Mouse (Mus musculus) lung, embryonic 16.5 days (tissue): ENCODE results near the gene Clstn2. TPM values are rescaled to one million over a fixed set of nuclear protein-coding genes. Genes with fewer than 3 reads are reported as not detected.

ENCODE experiments used
- ATAC-seq: fragments of 200-750 bp; cut with Nextera tagmentation; 2 replicates; pipeline ENCODE4 v1.8.0; 2017; ENCODE audit warnings: low read depth, mild to moderate bottlenecking, moderate library complexity
- H3K27ac ChIP-seq: fragments of 300-500 bp; sonication (generic); 2 replicates; pipeline ENCODE4 v1.5.1; 2014; ENCODE audit warnings: mild to moderate bottlenecking, control low read depth, low read length
- H3K27me3 ChIP-seq: fragments of 300-500 bp; sonication (generic); 2 replicates; pipeline ENCODE4 v1.6.1; 2014; ENCODE audit warnings: low read depth, low read length, mixed read lengths; ENCODE audit not compliant: control insufficient read depth, insufficient read depth
- H3K36me3 ChIP-seq: fragments of 300-500 bp; sonication (generic); 2 replicates; pipeline ENCODE4 v1.6.1; 2014; ENCODE audit warnings: low read length; ENCODE audit not compliant: control insufficient read depth, insufficient read depth
- H3K4me1 ChIP-seq: fragments of 300-500 bp; sonication (generic); replicated peaks from 2 replicates; pipeline ENCODE4 v1.6.1; 2014; ENCODE audit warnings: low read length, mixed read lengths; ENCODE audit not compliant: control insufficient read depth, insufficient read depth
- H3K4me2 ChIP-seq: fragments of 300-500 bp; sonication (generic); 2 replicates; pipeline ENCODE4 v1.6.1; 2014; ENCODE audit warnings: low read depth, low read length, control low read depth
- H3K4me3 ChIP-seq: fragments of 300-500 bp; sonication (generic); 2 replicates; pipeline ENCODE4 v1.5.1; 2014; ENCODE audit warnings: mild to moderate bottlenecking, low read length, control low read depth
- H3K9ac ChIP-seq: fragments of 300-500 bp; sonication (generic); 2 replicates; pipeline ENCODE4 v1.6.1; 2014; ENCODE audit warnings: low read length, control low read depth
- H3K9me3 ChIP-seq: fragments of 300-500 bp; sonication (generic); 2 replicates; pipeline ENCODE4 v1.6.1; 2016; ENCODE audit warnings: low read length; ENCODE audit not compliant: control insufficient read depth
- WGBS: fragments of 180-500 bp; shearing (Covaris S2); extraction: QIAGEN DNeasy Blood & Tissue Kit; methylation state at CpG from one replicate; pipeline ENCODE4 v1.1.7; 2014; 5-methylcytosine and 5-hydroxymethylcytosine counted together
- polyA plus RNA-seq: library from polyadenylated mRNA; unstranded; fragments of >200 nt; fragmentation: Nextera tagmentation; extraction: Ambion mirVana; gene quantifications from 2 replicates; pipeline ENCODE4 v1.2.1, GENCODE M21; 2015

Gene Clstn2
- polyA plus RNA-seq, 1 experiment from 2014 or later = 1.5 TPM

DNA sequence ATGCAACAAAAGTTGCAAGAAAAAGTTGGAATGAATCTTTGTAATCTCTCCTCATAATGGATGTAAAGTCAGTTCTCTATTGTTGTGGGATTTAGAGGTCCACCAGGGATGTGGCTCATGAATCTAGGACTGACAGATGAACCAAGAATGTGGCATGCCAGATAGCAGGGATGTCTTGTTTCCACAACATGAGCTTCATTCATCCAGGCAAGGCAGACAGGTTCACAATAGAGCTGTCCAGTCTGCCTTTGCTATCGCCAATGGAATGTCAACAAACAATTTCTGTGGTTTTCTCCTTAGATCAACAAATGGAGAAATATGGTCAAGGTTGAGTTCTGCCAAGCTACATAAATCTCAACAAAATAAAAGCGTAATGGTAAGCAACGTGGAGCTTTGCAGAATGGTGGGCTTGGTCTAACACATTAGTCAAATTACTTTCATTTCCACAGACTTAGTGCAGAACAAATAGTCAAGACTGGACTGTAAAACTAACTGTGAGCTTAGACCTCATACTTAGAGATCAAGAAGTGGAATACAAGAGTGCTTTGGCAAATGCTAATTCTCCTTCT, 520.6 kb downstream of the Clstn2 start:
- no peak overlapping the region for H3K4me2 ChIP-seq
- WGBS = 51% methylated on average over 3 of the region's 3 CpGs
- H3K9me3 ChIP-seq = no peaks in the 10 kb centered on the region
- no peaks in the 10 kb centered on the region for H3K4me1 ChIP-seq
- no peaks in the 10 kb centered on the region for H3K27me3 ChIP-seq
- H3K27ac ChIP-seq = no peak overlapping the region
- no peak for ATAC-seq
- no peaks in the 10 kb centered on the region for H3K36me3 ChIP-seq
- H3K4me3 ChIP-seq = no peak overlapping the region
- H3K9ac ChIP-seq = no peak overlapping the region

- ATAC-seq = no peak
- H3K9me3 ChIP-seq = no peaks in the 10 kb centered on the region
- 67% methylated on average over 4 of the region's 4 CpGs for WGBS
- no peak overlapping the region for H3K9ac ChIP-seq
- H3K27ac ChIP-seq = no peak overlapping the region
- H3K4me1 ChIP-seq = no peaks in the 10 kb centered on the region
- H3K36me3 ChIP-seq = no peaks in the 10 kb centered on the region
- no peak overlapping the region for H3K4me3 ChIP-seq
- H3K4me2 ChIP-seq = no peak overlapping the region
- no peaks in the 10 kb centered on the region for H3K27me3 ChIP-seq
Observed at GRCm38 (mm10) chr9:97501416-97501815, 531.6 kb downstream of the Clstn2 start.

DNA sequence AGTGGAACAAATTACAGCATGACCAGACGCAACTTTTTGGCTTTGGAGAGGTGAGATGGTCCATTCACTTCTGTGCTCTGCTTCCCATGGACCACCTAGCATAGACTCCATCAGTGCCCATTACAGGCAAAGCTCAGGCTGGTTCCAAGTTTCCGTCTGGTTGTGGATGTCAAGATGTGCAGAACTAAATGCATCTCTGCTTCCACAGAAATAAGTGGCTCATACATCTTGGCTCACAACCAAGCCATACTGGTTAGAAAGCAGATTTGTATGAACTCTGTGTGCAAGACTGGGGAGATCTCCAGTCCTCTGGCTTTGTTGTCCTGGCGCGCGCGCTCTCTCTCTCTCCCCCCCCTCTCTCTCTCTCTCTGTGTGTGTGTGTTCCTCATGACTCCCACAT, 537.9 kb downstream of the Clstn2 start:
- Histone ChIP-seq H3K9me3 (no peaks in the 10 kb centered on the region), H3K27ac (no peak overlapping the region), H3K9ac (no peak overlapping the region), H3K27me3 (no peaks in the 10 kb centered on the region), H3K4me1 (0 out of 2 replicates have a peak, but pooled peaks cover 4% of the 10 kb centered on the region), H3K4me3 (no peak overlapping the region), H3K4me2 (no peak overlapping the region), H3K36me3 (no peaks in the 10 kb centered on the region)
- WGBS = 70% methylated on average over 6 of the region's 6 CpGs
- no peak for ATAC-seq

GRCm38 (mm10) chr9:97491626-97492025, 541.4 kb downstream of the Clstn2 start:
- H3K27me3 ChIP-seq = no peaks in the 10 kb centered on the region
- H3K9me3 ChIP-seq = no peaks in the 10 kb centered on the region
- no peaks in the 10 kb centered on the region for H3K36me3 ChIP-seq
- no peak overlapping the region for H3K27ac ChIP-seq
- H3K4me1 ChIP-seq = 0 out of 2 replicates have a peak, but pooled peaks cover 4% of the 10 kb centered on the region
- no peak overlapping the region for H3K4me2 ChIP-seq
- WGBS = 80% methylated on average over 2 of the region's 2 CpGs
- no peak for ATAC-seq
- no peak overlapping the region for H3K4me3 ChIP-seq
- H3K9ac ChIP-seq = no peak overlapping the region

GRCm38 (mm10) chr9:97490591-97491176, 542.3 kb downstream of the Clstn2 start:
- H3K27me3 ChIP-seq = no peaks in the 10 kb centered on the region
- no peaks in the 10 kb centered on the region for H3K9me3 ChIP-seq
- 0 out of 2 replicates have a peak, but pooled peaks cover 4% of the 10 kb centered on the region for H3K4me1 ChIP-seq
- no peak overlapping the region for H3K4me3 ChIP-seq
- H3K27ac ChIP-seq = no peak overlapping the region
- 19% methylated on average over 2 of the region's 2 CpGs for WGBS
- H3K36me3 ChIP-seq = no peaks in the 10 kb centered on the region
- no peak overlapping the region for H3K9ac ChIP-seq
- peak; percentile 92 for ATAC-seq
- no peak overlapping the region for H3K4me2 ChIP-seq

DNA sequence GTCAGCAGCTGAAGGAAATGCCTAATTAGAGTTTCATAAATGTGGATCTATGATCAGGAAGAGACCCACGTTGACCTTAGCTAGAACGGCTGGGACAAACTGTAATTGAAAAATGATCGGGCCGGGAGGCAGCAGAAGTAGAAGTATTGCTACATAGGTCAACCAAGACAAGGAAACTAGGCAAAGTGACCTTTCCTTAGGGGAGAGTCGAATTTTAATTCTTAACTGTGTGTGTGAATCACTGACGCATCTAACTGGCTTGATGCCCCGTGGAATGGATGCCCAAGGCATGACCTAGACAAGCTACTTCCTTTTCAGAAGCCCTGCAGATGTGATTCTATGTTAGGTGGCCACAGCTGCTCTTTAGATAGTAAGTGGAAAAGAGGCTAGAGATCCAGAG, 546.2 kb downstream of the Clstn2 start:
- 62% methylated on average over 7 of the region's 7 CpGs for WGBS
- no peak overlapping the region for H3K27ac ChIP-seq
- no peaks in the 10 kb centered on the region for H3K36me3 ChIP-seq
- 0 out of 2 replicates have a peak, but pooled peaks cover 4% of the 10 kb centered on the region for H3K4me1 ChIP-seq
- H3K27me3 ChIP-seq = no peaks in the 10 kb centered on the region
- no peak overlapping the region for H3K4me3 ChIP-seq
- ATAC-seq = no peak
- no peak overlapping the region for H3K9ac ChIP-seq
- H3K4me2 ChIP-seq = no peak overlapping the region
- no peaks in the 10 kb centered on the region for H3K9me3 ChIP-seq

DNA sequence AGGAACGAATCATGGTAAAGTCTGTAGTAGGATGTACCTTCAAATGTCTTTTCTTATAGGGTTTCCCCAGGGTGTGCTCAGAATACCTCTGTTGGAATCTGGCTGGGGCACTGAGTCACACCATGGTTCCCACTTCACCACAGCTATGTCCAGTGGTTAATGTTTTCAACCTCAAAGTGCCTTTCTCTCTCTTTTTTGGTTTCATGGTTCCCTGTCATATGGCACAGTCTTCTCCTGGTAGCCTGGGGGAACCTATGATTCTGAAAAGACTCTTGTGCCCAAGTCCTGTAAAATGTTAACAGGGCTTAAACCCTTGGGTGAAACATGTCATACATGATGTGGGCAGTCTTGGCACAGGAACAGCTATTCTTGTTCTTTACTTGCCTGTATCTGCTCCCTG, 551.8 kb downstream of the Clstn2 start:
- Histone ChIP-seq H3K4me1 (no peaks in the 10 kb centered on the region), H3K4me3 (no peak overlapping the region), H3K36me3 (no peaks in the 10 kb centered on the region), H3K9me3 (no peaks in the 10 kb centered on the region), H3K4me2 (no peak overlapping the region), H3K9ac (no peak overlapping the region), H3K27ac (no peak overlapping the region), H3K27me3 (no peaks in the 10 kb centered on the region)
- ATAC-seq = no peak
- WGBS = 86% methylated on average over 1 of the region's 1 CpGs

DNA sequence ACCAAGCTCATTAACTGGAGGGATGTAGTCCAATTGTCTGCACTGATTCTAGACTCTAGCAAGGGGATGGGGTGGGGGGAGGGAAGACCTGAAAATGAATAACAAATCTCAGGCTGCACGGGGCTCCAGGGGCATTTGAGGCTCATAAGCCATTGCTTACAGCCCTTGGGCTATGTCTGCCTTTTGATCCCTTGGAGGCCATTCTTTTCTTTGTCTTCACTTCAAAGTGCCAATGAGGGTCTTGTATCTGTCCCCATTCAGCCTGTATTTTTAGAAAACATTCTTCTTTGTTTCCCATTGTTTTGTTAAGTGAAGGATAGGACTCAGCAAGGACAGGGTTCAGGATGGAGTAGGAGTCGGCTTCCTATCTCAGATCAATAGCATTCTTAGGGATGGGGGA, 556.0 kb downstream of the Clstn2 start:
- WGBS = 51% methylated on average over 2 of the region's 2 CpGs
- no peak for ATAC-seq
- H3K36me3 ChIP-seq = no peaks in the 10 kb centered on the region

DNA sequence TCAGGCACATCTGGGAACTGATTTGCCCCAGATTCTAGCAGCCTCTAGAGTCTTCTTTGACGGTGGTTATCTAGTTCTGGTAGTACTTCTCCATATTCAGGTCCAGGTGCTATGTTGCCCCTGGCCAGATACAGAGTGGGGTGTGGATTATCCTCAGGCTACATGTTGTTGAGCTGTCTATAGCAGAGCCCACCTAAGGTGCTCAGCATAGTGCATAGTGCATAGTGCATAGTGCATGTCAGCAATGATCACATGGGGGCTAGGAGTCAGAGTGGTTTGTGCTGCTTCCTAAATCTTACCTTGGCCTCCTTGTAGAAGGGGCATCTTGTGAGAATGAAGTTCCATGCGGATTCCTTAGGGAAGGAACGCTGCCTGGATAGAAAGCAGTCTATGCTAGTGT, 556.5 kb downstream of the Clstn2 start:
- H3K4me1 ChIP-seq = no peaks in the 10 kb centered on the region
- no peak overlapping the region for H3K27ac ChIP-seq
- no peaks in the 10 kb centered on the region for H3K27me3 ChIP-seq
- no peaks in the 10 kb centered on the region for H3K9me3 ChIP-seq
- 80% methylated on average over 3 of the region's 3 CpGs for whole genome bisulfite sequencing
- ATAC-seq = no peak
- no peaks in the 10 kb centered on the region for H3K36me3 ChIP-seq
- H3K9ac ChIP-seq = no peak overlapping the region
- no peak overlapping the region for H3K4me2 ChIP-seq
- H3K4me3 ChIP-seq = no peak overlapping the region

More for the DNA sequence above, 556.0 kb downstream of the Clstn2 start:
- H3K27ac ChIP-seq = no peak overlapping the region
- no peak overlapping the region for H3K4me2 ChIP-seq
- no peak overlapping the region for H3K9ac ChIP-seq
- H3K4me3 ChIP-seq = no peak overlapping the region
- H3K4me1 ChIP-seq = no peaks in the 10 kb centered on the region
- no peaks in the 10 kb centered on the region for H3K27me3 ChIP-seq
- H3K9me3 ChIP-seq = no peaks in the 10 kb centered on the region
